Mouse (Mus musculus): ENCODE data around the gene Mrgprx2.
"Not testable (repeated sequence)": the region's sequence is repeated elsewhere in the genome, so short reads cannot be mapped to it uniquely, and the experiment has no call there.

Gene Mrgprx2

GRCm38 (mm10) chr7:48499221-48499620, at the start of gene Mrgprx2:
TSS of gene Mrgprx2 (minus strand) at chr7:48499321.
- in situ Hi-C loops (cut with MboI, MseI), result no loop called here

DNA sequence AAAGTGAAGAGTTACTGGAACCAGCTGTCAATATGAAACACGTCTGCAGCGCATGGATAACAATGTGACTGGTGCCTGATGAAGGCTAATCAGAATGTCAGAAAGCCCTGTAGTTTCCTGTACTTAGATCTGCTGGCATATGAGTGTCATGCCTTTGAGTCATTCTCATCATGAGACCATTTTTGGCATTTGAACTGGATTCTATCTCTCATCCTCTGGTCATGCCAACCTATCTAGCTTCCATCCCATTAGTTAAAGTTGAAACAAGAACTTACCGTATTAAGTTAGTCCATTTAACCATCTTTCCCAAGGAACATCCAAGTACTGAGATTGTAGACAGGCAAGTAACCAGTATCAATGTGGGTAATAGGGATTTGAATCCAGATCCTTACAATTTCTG, 42.9 kb downstream of the Mrgprx2 start, which contains the start of gene Mrgprb1:
Gene Mrgprb1, minus strand, starts transcription at position 101 of the 400 bp plus-strand sequence.
- in situ Hi-C loops (cut with MboI, MseI), result no loop called here

DNA sequence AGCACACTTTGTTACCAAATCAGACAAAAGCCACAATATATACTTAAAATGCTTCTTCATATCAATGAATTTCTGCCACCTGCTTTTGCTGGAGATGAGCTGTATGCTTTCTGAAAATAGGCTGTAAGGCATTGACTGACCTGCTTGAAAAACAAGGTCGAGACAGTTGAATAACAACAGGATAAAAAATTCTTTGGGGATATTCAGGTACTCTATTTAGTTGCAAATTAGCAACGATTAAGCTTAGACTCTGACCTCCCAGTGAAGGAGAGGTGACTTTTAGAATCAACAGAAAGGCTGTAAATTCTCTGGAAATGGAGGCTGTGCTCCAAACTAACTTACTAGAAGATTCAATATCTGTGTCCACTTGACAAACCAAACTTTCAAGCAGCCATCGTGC, 62.5 kb downstream of the Mrgprx2 start:
- in situ Hi-C loops (cut with MboI, MseI), result no loop called here

DNA sequence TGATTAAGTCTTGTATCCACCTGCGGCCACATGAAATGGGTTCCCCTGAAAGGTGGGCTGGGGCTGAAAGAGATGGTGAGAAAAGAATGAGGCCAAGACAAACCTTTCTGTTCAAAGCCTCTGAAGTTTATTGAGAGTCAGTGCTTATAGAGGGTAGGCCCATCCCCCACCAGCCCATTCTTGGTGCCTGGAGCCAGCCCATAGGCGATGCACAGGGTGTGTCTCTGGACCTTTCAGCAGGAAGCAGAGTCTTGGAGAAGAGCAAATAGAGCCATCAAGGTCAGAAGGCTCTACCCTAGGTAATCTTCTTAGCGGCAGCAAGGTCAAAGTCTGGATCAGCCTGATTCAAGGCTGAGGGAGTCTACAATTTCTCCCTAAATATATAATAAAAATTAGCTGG, 63.2 kb downstream of the Mrgprx2 start:
- in situ Hi-C loops (cut with MboI, MseI), result not testable (repeated sequence)

Data from T-helper 17 cell (primary cell).